Mouse (Mus musculus) brain, embryonic 14.5 days (tissue): ENCODE results near the gene Camk2d. TPM values are rescaled to one million over a fixed set of nuclear protein-coding genes. Genes with fewer than 3 reads are reported as not detected.

ENCODE experiments used
- DNase-seq: peaks from one replicate; pipeline ENCODE4 v3.0.0-alpha.2; 2011; ENCODE audit warnings: low read depth
- CTCF ChIP-seq: fragments of 200-500 bp; IDR thresholded peaks from 2 replicates; pipeline ENCODE4 v1.5.1; 2012; ENCODE audit warnings: inconsistent platforms, mild to moderate bottlenecking, moderate library complexity, borderline replicate concordance; ENCODE audit not compliant: insufficient read depth, insufficient read length; ENCODE audit errors: extremely low read depth
- POLR2A ChIP-seq: fragments of 200-500 bp; IDR thresholded peaks from 2 replicates; pipeline ENCODE4 v1.6.1; 2012; ENCODE audit warnings: mild to moderate bottlenecking, inconsistent platforms, borderline replicate concordance; ENCODE audit not compliant: poor library complexity, insufficient read depth, insufficient read length, severe bottlenecking; ENCODE audit errors: extremely low read depth
- polyA plus RNA-seq: library from polyadenylated mRNA; depleted of rRNA; stranded (reverse); fragments of >200 nt; gene quantifications from 2 replicates; pipeline ENCODE4 v1.2.3, GENCODE M21; 2012

Camk2d gene
- polyA plus RNA-seq, 1 experiment, result 84.1 TPM

DNA sequence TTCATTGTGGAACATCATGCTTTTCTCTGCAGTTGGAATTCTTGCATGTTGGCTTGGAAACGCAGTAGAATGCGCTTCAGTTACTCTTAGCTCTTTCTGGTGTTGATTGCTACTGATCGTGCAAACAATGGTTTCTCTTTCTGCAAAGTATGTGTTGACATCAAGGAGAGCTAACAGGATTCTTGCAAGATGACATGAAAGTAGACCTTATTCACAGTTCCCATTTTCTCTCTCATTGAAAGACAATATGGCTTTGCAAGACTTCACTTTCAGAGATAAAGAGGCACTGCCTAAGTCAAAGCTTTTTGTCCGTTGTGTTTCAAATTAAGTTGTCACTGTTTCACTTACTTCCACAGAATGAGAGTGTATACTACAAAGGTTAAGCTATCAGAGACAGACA is 210.0 kb downstream of the Camk2d start:
- DNase-seq, result no peak
- TF ChIP-seq CTCF, result no peak
- TF ChIP-seq POLR2A, result no peak

DNA sequence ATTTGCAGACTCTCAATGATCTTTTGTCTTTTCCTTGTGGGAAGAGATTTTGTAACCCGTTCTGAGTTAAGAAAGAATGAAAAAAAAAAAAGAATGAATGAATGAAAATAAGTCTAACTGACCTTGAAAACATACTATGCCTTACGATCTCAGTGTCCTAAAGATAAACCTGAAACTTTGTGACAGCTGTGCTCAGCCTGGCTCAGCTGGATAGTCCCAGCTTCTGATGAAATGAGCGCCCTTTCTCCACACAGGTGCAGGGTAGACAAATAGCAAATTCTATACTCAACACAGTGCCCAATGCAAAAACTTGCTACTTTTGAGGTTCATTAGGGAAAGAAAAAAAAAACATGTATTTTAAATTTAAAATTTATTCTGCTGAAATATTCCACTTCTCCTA is 213.8 kb downstream of the Camk2d start:
- DNase-seq, result no peak
- TF ChIP-seq POLR2A, result no peak
- no peak for TF ChIP-seq CTCF

GRCm38 (mm10) chr3:126810372-126811090 is 214.4 kb downstream of the Camk2d start:
- DNase-seq, result peak; percentile 76
- TF ChIP-seq POLR2A (no peak), CTCF (no peak)

GRCm38 (mm10) chr3:126811646-126812045 is 215.5 kb downstream of the Camk2d start:
- DNase-seq, result no peak
- TF ChIP-seq POLR2A, result no peak
- TF ChIP-seq CTCF, result no peak

DNA sequence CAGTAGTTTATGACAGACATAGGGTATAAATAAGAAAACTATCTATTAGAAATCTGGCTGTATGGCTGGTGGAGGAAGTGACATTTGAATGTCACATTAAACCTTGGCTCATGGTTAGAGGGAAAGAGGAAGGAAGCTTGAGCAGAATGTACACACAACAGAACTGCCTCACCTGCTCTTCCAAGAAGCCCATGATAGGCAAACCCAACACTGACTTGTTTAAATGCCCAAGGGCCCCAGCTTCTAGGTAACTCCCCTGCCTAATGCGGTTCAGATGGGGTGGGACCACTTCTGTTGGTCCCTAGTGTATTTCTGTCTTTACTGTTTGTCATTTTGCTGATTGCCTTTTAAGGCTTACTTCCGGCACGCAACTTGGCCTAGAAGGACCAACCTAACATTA is 226.3 kb downstream of the Camk2d start:
- TF ChIP-seq POLR2A (no peak), CTCF (no peak)
- DNase-seq, result no peak

GRCm38 (mm10) chr3:126824930-126825329 is 228.8 kb downstream of the Camk2d start:
- DNase-seq, result no peak
- TF ChIP-seq CTCF, result no peak
- no peak for TF ChIP-seq POLR2A

DNA sequence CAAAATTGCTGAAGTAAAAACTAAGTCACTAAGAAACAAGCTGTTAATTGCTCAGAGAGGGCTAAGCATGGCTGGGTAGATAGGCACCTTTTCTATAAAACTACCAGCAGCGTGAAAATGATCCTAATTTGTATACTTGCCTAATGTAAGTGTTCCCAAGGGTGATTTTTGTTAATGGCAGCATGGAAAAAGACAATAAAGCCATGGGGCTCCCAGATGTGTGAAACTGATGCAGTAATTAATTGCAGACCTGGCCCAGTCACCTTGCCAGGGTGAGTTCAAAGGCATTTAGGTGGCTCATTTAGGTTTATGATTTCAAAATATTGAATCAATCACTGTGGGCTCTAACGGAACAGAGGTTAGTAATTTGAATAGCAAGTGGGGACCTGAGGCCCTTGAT is 230.1 kb downstream of the Camk2d start:
- DNase-seq, result no peak
- TF ChIP-seq POLR2A (no peak), CTCF (no peak)

- TF ChIP-seq CTCF (no peak), POLR2A (no peak)
- no peak for DNase-seq
Observed at GRCm38 (mm10) chr3:126827900-126828299, 231.8 kb downstream of the Camk2d start.

GRCm38 (mm10) chr3:126829817-126830216 is 233.7 kb downstream of the Camk2d start:
- no peak for DNase-seq
- no peak for TF ChIP-seq CTCF
- TF ChIP-seq POLR2A, result no peak

GRCm38 (mm10) chr3:126831418-126832138 is 235.5 kb downstream of the Camk2d start:
- DNase-seq, result no peak
- TF ChIP-seq POLR2A (no peak), CTCF (no peak)

- TF ChIP-seq CTCF (no peak), POLR2A (no peak)
- no peak for DNase-seq
Observed at GRCm38 (mm10) chr3:126834641-126835167, 238.6 kb downstream of the Camk2d start.
